Mouse (Mus musculus) kidney, postnatal 25 days (tissue): ENCODE measurements at regions not wholly inside any gene's neighbourhood (a gene's known extent, or its start where the extent isn't known, plus 50 kb on each side); places are given as distances from the start of the nearest gene placed in this dataset.
A peak's percentile ranks its signal among the peaks of the same experiment; 100 is the strongest.

Experiments
- DNase-seq, 2 experiments: peaks; one replicate each; pipeline ENCODE4 v3.0.0; 2021; ENCODE audit warnings: mixed read lengths in 2 of 2

DNA sequence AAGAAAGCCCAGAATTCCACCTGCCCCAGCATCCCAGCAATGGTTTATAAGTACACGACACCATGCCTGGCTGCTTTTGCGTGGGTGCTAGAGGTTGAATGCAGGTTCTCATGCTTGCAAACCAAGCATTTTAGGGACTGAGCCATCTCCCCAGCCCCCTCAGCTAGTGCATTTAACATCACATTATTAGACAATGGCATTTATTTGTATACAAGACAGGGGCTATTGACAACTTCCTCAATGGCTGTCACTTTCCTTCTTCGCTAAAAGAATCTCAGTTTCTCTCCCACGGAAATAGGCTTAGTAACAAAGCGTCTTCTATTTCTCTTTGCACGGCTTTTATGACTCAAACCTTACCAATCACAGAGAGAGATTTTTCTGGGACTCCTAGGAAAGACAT is 141.7 kb upstream of the Lrfn2 start:
- DNase-seq, result no peak

- DNase-seq, result no peak
Observed at GRCm38 (mm10) chr17:48792954-48793353, 139.2 kb upstream of the Lrfn2 start.

DNA sequence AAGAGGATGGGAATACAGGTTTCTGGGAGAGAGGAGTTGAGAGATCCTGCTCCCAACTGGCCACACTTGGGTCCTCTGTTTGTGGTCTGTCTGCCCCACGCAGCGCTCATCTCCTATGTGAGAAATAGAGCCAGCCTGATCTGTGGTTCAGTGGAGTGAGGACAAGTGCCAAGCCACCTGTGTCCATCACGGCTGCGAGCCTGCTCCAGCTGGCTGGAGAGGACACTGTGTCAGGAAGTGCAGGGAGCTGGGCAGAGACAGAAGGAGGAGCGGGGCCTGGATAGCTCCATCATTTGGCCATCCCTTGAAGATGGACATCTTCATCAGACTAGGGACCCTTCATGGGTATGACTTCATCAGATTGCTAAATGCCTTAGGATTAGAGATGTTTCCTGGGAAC is 136.4 kb upstream of the Lrfn2 start:
- DNase-seq, result no peak

DNA sequence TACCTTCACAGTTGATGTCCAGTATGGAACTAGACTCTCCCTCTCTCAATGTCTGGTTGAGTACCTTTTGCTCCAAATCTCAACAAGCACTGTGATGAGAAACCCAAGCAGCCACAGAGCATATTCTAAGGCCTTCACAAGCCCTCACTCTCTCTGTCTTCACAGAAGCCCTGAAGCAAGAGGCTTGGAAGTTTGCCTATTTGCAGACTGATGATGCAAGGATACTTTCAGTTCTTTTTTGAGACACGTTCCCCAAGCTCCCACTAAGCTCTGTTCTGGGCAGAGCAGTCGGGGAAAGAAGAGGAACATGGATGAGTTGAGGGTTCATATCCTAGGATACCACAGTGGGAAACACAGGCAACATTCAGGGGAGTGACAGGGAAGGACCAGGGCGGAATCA is 134.0 kb upstream of the Lrfn2 start:
- no peak for DNase-seq

- no peak for DNase-seq
Observed at GRCm38 (mm10) chr17:48802673-48803072, 129.5 kb upstream of the Lrfn2 start.

GRCm38 (mm10) chr17:48807905-48808304 is 124.3 kb upstream of the Lrfn2 start:
- DNase-seq, result no peak

GRCm38 (mm10) chr17:48814753-48815504 is 117.2 kb upstream of the Lrfn2 start:
- DNase-seq, result no peak

GRCm38 (mm10) chr17:48816588-48817324 is 115.4 kb upstream of the Lrfn2 start:
- peak; percentile 30 to 59 for DNase-seq

DNA sequence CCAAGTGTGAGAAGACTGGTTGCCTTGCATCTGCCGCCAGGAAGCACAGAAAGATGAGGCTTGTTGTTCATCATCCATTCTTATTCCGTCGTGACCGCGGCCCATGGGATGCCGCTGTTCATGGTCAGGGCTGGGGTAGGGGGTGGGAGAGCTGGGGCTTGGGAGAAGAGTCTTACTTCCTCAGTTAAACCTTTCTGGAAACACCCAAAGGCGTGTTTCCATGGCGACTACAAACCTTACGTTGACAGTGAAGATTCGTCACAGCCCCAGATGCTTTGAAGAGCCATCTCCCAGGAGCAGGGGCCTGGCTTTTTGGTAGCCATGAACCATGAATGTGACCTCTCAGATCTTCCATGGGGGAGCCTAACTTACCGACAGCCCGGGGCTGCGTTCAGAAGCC is 114.6 kb upstream of the Lrfn2 start:
- DNase-seq, result no peak

- no peak for DNase-seq
Observed at GRCm38 (mm10) chr17:48819703-48820102, 112.5 kb upstream of the Lrfn2 start.

DNA sequence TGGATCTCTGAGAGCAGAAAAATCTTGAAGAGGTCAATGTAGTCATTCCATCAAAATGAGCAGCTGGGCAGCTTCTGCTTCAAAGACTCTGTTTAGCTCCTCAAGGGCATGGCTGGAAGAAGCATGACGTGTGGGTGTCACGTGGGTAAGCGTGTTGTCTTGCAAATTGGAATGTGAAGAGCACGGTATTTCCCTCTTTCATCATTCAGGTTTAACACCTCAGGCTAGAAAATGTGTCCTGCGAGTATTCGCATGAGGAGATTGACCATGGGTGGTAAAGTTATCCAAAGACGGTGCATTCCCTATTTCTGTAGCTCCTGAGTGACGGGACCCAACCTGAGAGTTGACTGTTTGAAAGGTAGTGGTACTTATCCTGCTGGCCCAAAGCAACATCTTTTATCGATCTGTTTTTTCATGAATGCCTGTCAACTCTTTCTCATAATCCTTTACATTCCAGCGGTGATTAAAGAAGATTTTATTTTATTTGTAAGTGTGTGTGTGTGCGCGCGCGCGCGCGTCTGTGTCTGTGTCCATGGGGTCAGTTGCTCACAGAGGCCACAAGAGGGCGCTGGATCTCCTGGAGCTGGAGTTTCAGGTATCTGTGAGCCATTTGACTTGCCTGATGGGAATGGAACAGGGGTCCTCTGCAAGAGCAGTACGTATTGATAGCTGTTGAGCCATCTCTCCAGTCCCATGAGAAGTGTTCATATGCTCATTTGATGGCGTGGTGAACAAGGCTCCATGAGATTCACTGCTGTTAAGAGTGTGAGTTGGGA is 109.9 kb upstream of the Lrfn2 start:
- no peak for DNase-seq

DNA sequence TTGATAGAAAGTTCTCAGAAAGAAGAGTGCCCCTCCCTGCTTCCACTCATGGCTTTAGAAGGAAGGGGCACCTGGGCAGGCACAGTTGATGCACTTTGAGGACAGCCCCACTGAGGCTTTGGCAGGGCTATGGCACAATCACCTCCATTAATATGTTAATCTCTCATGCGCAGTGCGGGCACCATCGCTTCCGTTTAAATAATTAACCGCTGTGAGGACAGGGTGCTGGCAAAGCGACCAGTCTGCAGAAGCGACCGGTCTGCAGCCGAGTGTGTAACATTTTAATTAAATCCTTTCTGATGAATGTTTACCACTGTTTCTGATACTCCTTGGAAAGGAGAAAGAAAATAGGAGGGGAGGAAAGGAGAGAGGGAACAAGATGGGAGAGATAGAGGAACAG is 108.3 kb upstream of the Lrfn2 start:
- DNase-seq, result no peak

GRCm38 (mm10) chr17:48825212-48825913 is 106.8 kb upstream of the Lrfn2 start:
- no peak for DNase-seq

DNA sequence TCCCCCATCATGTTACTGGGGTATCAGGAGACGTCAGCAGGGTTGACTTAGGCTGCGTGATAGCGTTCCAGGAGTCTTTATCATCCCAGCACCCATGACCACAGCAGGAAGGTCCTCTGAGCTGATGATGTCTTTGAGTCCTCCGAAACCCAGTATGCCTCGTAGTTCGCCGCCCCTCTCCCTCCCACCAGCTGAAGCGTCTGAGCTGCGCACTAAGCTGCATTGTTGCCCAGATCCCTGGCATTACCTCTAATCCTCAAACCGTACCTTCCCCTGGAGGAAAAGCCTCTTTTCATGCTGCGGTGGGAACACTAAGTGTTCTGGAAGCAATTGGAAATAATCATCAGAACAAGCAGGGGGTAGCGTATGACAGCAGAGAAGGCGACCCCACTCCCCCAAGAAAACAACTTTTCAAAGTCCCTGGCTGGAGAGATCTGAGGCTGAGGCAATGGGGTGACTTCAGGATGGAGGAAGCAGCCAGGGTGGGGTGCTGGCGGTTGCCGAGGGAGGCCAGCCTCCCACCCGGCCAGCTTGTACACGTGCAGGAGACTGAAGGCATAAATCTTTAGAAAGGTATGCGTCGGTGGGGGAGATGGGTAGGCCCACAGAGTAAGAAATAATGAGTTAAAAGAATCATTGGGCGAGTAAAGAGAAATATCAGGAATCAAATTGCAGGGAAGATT is 93.7 kb upstream of the Lrfn2 start:
- no peak for DNase-seq

GRCm38 (mm10) chr17:48847890-48848289 is 84.3 kb upstream of the Lrfn2 start:
- no peak for DNase-seq

DNA sequence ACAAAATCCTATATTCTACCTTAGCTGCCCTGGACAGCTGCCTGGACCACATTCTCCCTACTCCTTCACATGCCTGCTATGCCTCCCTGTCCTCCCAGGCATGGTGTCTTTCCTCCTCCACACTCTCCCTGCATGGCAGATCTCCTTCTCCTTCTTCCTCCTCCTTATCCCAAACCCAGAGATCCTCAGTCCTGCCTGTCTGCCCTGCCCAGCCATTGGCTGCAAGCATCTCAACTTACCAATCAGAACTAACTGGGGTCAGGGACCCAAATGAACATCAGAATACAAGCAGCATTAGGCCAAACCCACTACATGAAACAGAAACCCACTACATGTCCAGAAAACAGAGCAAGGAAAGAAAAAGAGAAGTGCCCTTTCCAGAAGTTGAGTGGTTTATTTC is 81.3 kb upstream of the Lrfn2 start:
- no peak for DNase-seq

DNA sequence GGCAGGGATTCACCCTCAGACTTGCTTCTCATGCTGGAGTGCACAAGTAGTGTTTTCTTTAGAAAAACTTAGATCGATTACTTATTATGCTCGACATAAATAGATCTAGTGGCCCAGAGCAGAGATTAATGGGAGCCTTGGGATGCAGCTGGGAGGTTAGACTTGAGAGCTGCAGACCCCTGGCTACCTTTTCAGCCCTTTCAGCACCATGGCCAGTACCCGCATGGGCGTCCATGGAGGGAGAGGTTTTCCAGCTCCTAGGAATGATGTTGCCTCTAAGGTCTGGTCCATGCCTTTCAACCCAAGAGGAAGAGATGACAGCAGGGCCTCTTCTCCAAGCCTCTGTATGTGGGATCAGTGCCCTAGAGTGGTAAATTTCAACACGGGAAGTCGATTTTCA is 73.3 kb upstream of the Lrfn2 start:
- DNase-seq, result no peak

DNA sequence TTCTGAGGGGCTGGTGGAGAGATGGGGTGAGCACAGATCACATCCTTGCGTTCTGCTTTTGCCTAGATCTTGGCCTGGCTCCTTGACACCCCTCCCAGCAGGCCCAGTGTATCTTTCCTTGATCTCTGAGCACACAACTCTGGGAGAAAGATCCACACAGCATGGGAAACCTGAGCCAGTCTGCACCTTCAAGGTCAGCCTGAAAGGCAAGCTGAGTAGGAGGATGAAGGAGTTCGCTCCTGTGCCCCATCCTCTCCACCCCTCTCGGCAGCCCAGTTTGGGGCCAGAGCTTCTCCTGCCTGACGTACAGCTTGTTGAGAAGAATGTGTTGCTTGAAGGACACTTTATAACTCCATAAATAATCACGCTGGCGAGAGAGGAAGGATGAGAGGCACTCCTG is 61.7 kb upstream of the Lrfn2 start:
- no peak for DNase-seq

- no peak for DNase-seq
Observed at GRCm38 (mm10) chr17:48877505-48877904, 54.7 kb upstream of the Lrfn2 start.

DNA sequence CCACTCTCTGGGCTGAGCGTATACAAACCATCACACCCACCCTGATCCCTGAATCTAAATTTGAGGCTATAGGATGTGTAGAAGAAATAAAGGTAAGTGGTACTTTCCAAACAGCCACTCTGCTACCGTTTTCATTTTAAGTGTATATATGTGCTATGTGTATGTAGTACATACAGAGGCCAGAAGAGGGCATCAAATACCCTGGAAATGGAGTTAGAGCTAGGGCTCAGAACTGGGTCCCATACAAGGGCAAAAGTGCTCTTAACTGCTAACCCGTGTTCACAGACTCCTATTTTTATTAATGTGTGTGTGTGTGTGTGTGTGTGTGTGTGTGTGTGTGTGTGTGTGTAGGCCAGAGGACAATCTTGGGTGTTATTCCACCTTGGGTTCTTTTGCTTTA is 51.6 kb upstream of the Lrfn2 start:
- DNase-seq, result no peak

GRCm38 (mm10) chr17:48881946-48882345 is 50.2 kb upstream of the Lrfn2 start:
- no peak for DNase-seq
